Comparison of ENCODE assay signal across 9 mouse cellular contexts in genomic region chr11:114853174-114853838, GRCm38 (mm10). TPM values are rescaled to one million over a fixed set of nuclear protein-coding genes. Genes with fewer than 3 reads are reported as not detected.
A peak's percentile ranks its signal among the peaks of the same experiment; 100 is the strongest.
DNase-seq lines count a peak whose midpoint lies in the region; ATAC-seq and TF ChIP-seq lines count a peak whose summit lies in the region.
"Had no signal": no experiment of that assay in that cellular context is flagged by ENCODE, and none has a peak within 500 bp of the region (broad histone marks: within the 10 kb centered on the region; RNA-seq: fewer than 3 reads in every experiment).

No protein-coding gene starts in this region.

- H3K9ac ChIP-seq in forebrain, embryonic 16.5 days (replicated peaks; ENCODE audit: low read depth, low read length): no peak overlapping the region
- H3K9ac ChIP-seq in heart, postnatal 0 days (replicated peaks; ENCODE audit: low read depth, low read length): no peak overlapping the region
- H3K9ac ChIP-seq in liver, embryonic 13.5 days: peak overlapping the region; percentile 71; the same call in 1 of the 2 replicates

- peaks cover 52% of the 10 kb centered on the region for H3K4me1 ChIP-seq in forebrain, embryonic 10.5 days
- H3K4me1 ChIP-seq in forebrain, embryonic 16.5 days (replicated peaks; ENCODE audit: control insufficient read depth, insufficient read depth, low read length): peaks cover 22% of the 10 kb centered on the region
- peaks cover 47% of the 10 kb centered on the region for H3K4me1 ChIP-seq in E14TG2a.4 (replicated peaks; ENCODE audit: low read depth, low read length)
- H3K4me1 ChIP-seq in heart, postnatal 0 days (ENCODE audit: control insufficient read depth, insufficient read depth): 0 out of 2 replicates have a peak, but pooled peaks cover 3% of the 10 kb centered on the region
- peaks cover 31% of the 10 kb centered on the region for H3K4me1 ChIP-seq in liver, embryonic 13.5 days (replicated peaks)

- 11% methylated on average over 7 of the region's 7 CpGs for WGBS in forebrain, embryonic 10.5 days
- 16% methylated on average over 7 of the region's 7 CpGs for WGBS in forebrain, embryonic 16.5 days
- 41% methylated on average over 7 of the region's 7 CpGs for WGBS in heart, postnatal 0 days
- WGBS in liver, embryonic 13.5 days (ENCODE audit: insufficient replicate concordance): 20% methylated on average over 7 of the region's 7 CpGs

- peak overlapping the region; percentile 78 for H3K4me3 ChIP-seq in forebrain, embryonic 10.5 days
- H3K4me3 ChIP-seq in forebrain, embryonic 16.5 days (replicated peaks; ENCODE audit: low read length): no peak overlapping the region
- H3K4me3 ChIP-seq in E14TG2a.4 (replicated peaks; ENCODE audit: low read length): peak overlapping the region; percentile 86
- peak overlapping the region; percentile 67 for H3K4me3 ChIP-seq in heart, postnatal 0 days (ENCODE audit: low read depth, low read length)
- H3K4me3 ChIP-seq in liver, embryonic 13.5 days (replicated peaks): peak overlapping the region; percentile 63

- TF ChIP-seq EP300 in heart, postnatal 0 days (IDR thresholded peaks at IDR 0.05; ENCODE audit: low read depth): no peak

- no peak for DNase-seq in forebrain, embryonic 10.5 days (ENCODE audit: extremely low spot score, low spot score)
- no peak for DNase-seq in heart, postnatal 0 days (ENCODE audit: low spot score)
- DNase-seq in liver, embryonic 13.5 days: no peak
- DNase-seq in frontal cortex, postnatal 36 days (ENCODE audit: low spot score in 2 of 2): no peak
- DNase-seq in right cerebral cortex, postnatal 25 days: no peak
- DNase-seq in adrenal gland, adult 2 months: no peak

- H3K36me3 ChIP-seq in forebrain, embryonic 10.5 days (replicated peaks): no peaks in the 10 kb centered on the region
- no peaks in the 10 kb centered on the region for H3K36me3 ChIP-seq in forebrain, embryonic 16.5 days (ENCODE audit: control insufficient read depth, insufficient read depth)
- H3K36me3 ChIP-seq in E14TG2a.4 (ENCODE audit: insufficient read depth, low read length): no peaks in the 10 kb centered on the region
- no peaks in the 10 kb centered on the region for H3K36me3 ChIP-seq in heart, postnatal 0 days (replicated peaks; ENCODE audit: control insufficient read depth, insufficient read depth, low read length)
- H3K36me3 ChIP-seq in liver, embryonic 13.5 days: no peaks in the 10 kb centered on the region

- H3K9me3 ChIP-seq in forebrain, embryonic 10.5 days: no peaks in the 10 kb centered on the region
- no peaks in the 10 kb centered on the region for H3K9me3 ChIP-seq in forebrain, embryonic 16.5 days (ENCODE audit: control insufficient read depth, low read length)
- no peaks in the 10 kb centered on the region for H3K9me3 ChIP-seq in E14TG2a.4 (ENCODE audit: low read length)
- no peaks in the 10 kb centered on the region for H3K9me3 ChIP-seq in heart, postnatal 0 days (replicated peaks; ENCODE audit: control insufficient read depth, low read length)
- no peaks in the 10 kb centered on the region for H3K9me3 ChIP-seq in liver, embryonic 13.5 days (replicated peaks)

- no peak for ATAC-seq in forebrain, embryonic 16.5 days
- ATAC-seq in heart, postnatal 0 days (ENCODE audit: insufficient read depth, low read depth): 0 out of 2 replicates have a peak, but pooled peaks have one; percentile 2
- no peak for ATAC-seq in liver, embryonic 13.5 days (ENCODE audit: low read depth)
- ATAC-seq: inflammation-experienced regulatory T-cells, adult 6 months had no signal

- TF ChIP-seq CTCF in E14TG2a.4 (conservative IDR thresholded peaks at IDR 0.05; ENCODE audit: low read length): no peak
- no peak for TF ChIP-seq CTCF in heart, postnatal 0 days (IDR thresholded peaks at IDR 0.05; ENCODE audit: low read depth)

- no peak overlapping the region; the same call in 1 of the 2 replicates for H3K4me2 ChIP-seq in forebrain, embryonic 16.5 days (ENCODE audit: low read length)
- H3K4me2 ChIP-seq in heart, postnatal 0 days (ENCODE audit: low read depth, low read length): peak overlapping the region; percentile 94
- peak overlapping the region; percentile 72 for H3K4me2 ChIP-seq in liver, embryonic 13.5 days

- peak overlapping the region; percentile 89 for H3K27ac ChIP-seq in forebrain, embryonic 10.5 days
- H3K27ac ChIP-seq in forebrain, embryonic 16.5 days (ENCODE audit: low read length): no peak overlapping the region
- no peak overlapping the region for H3K27ac ChIP-seq in heart, postnatal 0 days (ENCODE audit: low read depth)
- H3K27ac ChIP-seq in liver, embryonic 13.5 days: no peak overlapping the region

- peaks cover 65% of the 10 kb centered on the region for H3K27me3 ChIP-seq in forebrain, embryonic 10.5 days (ENCODE audit: poor library complexity, severe bottlenecking)
- H3K27me3 ChIP-seq in forebrain, embryonic 16.5 days (replicated peaks; ENCODE audit: control insufficient read depth, insufficient read depth, low read length): peaks cover 39% of the 10 kb centered on the region
- H3K27me3 ChIP-seq in E14TG2a.4 (ENCODE audit: insufficient read depth, low read length): peaks cover 50% of the 10 kb centered on the region
- H3K27me3 ChIP-seq in heart, postnatal 0 days (ENCODE audit: control insufficient read depth, insufficient read depth, low read length): peaks cover 16% of the 10 kb centered on the region
- H3K27me3 ChIP-seq in liver, embryonic 13.5 days: peaks cover 65% of the 10 kb centered on the region

RNA-seq across cellular contexts. Expression of gene Gprc5c, which starts 2.4 kb away (rescaled TPM):
- 31.7 and 32.3 TPM in 2 replicates for polyA plus RNA-seq in forebrain, embryonic 10.5 days (2016; fragmentation: Nextera tagmentation; extraction: Ambion mirVana)
- 6.1 and 7.0 TPM in 2 replicates for polyA plus RNA-seq in forebrain, embryonic 16.5 days (2015; fragmentation: Nextera tagmentation; extraction: Ambion mirVana)
- 14.1 and 16.5 TPM in 2 replicates for total RNA-seq in heart, postnatal 0 days (2014; rRNA removed; ENCODE audit: low replicate concordance)
- polyA plus RNA-seq in heart, postnatal 0 days (2015; fragmentation: Nextera tagmentation; extraction: Ambion mirVana): 6.8 and 7.5 TPM in 2 replicates
- 11.3 and 12.8 TPM in 2 replicates for polyA plus RNA-seq in liver, embryonic 13.5 days (2015; fragmentation: Nextera tagmentation; extraction: Ambion mirVana)
- 1 to 10 TPM; 4.0 to 7.1 TPM for total RNA-seq in adrenal gland, adult 2 months (2021)
- polyA plus RNA-seq in adrenal gland, adult 2 months (2012; rRNA removed): 5.2 and 7.6 TPM in 2 replicates
- polyA plus RNA-seq: inflammation-experienced regulatory T-cells, adult 6 months had no signal

RNA-seq across cellular contexts. Expression of gene Cd300a, which starts 36.5 kb away (rescaled TPM):
- 0.42 and 1.3 TPM in 2 replicates for polyA plus RNA-seq in forebrain, embryonic 10.5 days (2016; fragmentation: Nextera tagmentation; extraction: Ambion mirVana)
- polyA plus RNA-seq in forebrain, embryonic 16.5 days (2015; fragmentation: Nextera tagmentation; extraction: Ambion mirVana): 0.94 and 0.95 TPM in 2 replicates
- 0.35 TPM in 1 of 2 replicates, not detected in the other for total RNA-seq in heart, postnatal 0 days (2014; rRNA removed; ENCODE audit: low replicate concordance)
- polyA plus RNA-seq in heart, postnatal 0 days (2015; fragmentation: Nextera tagmentation; extraction: Ambion mirVana): 0.92 and 0.97 TPM in 2 replicates
- polyA plus RNA-seq in liver, embryonic 13.5 days (2015; fragmentation: Nextera tagmentation; extraction: Ambion mirVana): 4.0 and 5.5 TPM in 2 replicates
- total RNA-seq in adrenal gland, adult 2 months (2021): 1 to 10 TPM; 1.5 TPM
- 0.80 and 0.81 TPM in 2 replicates for polyA plus RNA-seq in adrenal gland, adult 2 months (2012; rRNA removed)

RNA-seq across cellular contexts. Expression of gene Gpr142, which starts 54.6 kb away (rescaled TPM):
- polyA plus RNA-seq in forebrain, embryonic 10.5 days (2016; fragmentation: Nextera tagmentation; extraction: Ambion mirVana): 0.21 TPM in 1 of 2 replicates, not detected in the other
- polyA plus RNA-seq in forebrain, embryonic 16.5 days (2015; fragmentation: Nextera tagmentation; extraction: Ambion mirVana): not detected in 2 replicates
- total RNA-seq in heart, postnatal 0 days (2014; rRNA removed; ENCODE audit: low replicate concordance): not detected in 2 replicates
- not detected in 2 replicates for polyA plus RNA-seq in heart, postnatal 0 days (2015; fragmentation: Nextera tagmentation; extraction: Ambion mirVana)
- not detected in 2 replicates for polyA plus RNA-seq in liver, embryonic 13.5 days (2015; fragmentation: Nextera tagmentation; extraction: Ambion mirVana)
- total RNA-seq in adrenal gland, adult 2 months (2021): not detected
- polyA plus RNA-seq in adrenal gland, adult 2 months (2012; rRNA removed): not detected in 2 replicates
- polyA plus RNA-seq: inflammation-experienced regulatory T-cells, adult 6 months had no signal

RNA-seq across cellular contexts. Expression of gene Btbd17, which starts 57.6 kb away (rescaled TPM):
- polyA plus RNA-seq in forebrain, embryonic 10.5 days (2016; fragmentation: Nextera tagmentation; extraction: Ambion mirVana): 20.7 and 20.8 TPM in 2 replicates
- 18.5 and 19.4 TPM in 2 replicates for polyA plus RNA-seq in forebrain, embryonic 16.5 days (2015; fragmentation: Nextera tagmentation; extraction: Ambion mirVana)
- total RNA-seq in heart, postnatal 0 days (2014; rRNA removed; ENCODE audit: low replicate concordance): not detected in 2 replicates
- 0.12 and 0.18 TPM in 2 replicates for polyA plus RNA-seq in heart, postnatal 0 days (2015; fragmentation: Nextera tagmentation; extraction: Ambion mirVana)
- 0.07 and 0.13 TPM in 2 replicates for polyA plus RNA-seq in liver, embryonic 13.5 days (2015; fragmentation: Nextera tagmentation; extraction: Ambion mirVana)
- not detected for total RNA-seq in adrenal gland, adult 2 months (2021)
- 0.24 and 0.32 TPM in 2 replicates for polyA plus RNA-seq in adrenal gland, adult 2 months (2012; rRNA removed)
- polyA plus RNA-seq: inflammation-experienced regulatory T-cells, adult 6 months had no signal
